Mouse (Mus musculus): ENCODE results near the gene Mtfr1l.

DNA sequence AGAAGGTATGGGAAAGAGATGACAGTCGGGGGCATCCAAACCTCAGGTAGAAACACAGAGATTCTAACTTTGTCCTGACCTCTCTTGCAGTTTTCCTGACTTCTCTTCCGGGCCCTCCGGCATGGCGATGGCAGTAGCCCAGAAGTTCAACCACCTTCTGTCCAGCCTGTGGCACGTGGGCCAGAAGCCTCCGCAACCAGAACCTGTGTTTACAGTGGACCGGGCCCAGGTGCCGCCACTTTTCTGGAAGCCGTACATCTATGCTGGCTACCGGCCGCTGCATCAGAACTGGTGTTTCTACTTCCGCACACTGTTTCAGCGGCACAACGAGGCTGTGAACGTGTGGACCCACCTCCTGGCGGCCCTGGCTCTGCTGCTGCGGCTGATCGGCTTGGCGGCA, 28.5 kb downstream of the Mtfr1l start:
- TF ChIP-seq MYC (IDR thresholded peaks at IDR 0.05; ENCODE audit: low read depth, low read length) = no peak
- TF ChIP-seq CTCF (IDR thresholded peaks at IDR 0.05 in 2 of 3, conservative IDR thresholded peaks at IDR 0.05 in 1 of 3; ENCODE audit: control insufficient read depth in 1 of 3, insufficient read depth in 1 of 3, low read depth in 2 of 3, low read length in 3 of 3, poor library complexity in 1 of 3, severe bottlenecking in 1 of 3) = no peak
- TF ChIP-seq POLR2A (IDR thresholded peaks at IDR 0.05; ENCODE audit: control insufficient read depth in 1 of 2, insufficient read depth in 1 of 2, low read depth in 1 of 2, low read length in 2 of 2, poor library complexity in 1 of 2) = no peak
- no peak for TF ChIP-seq ZC3H11A (IDR thresholded peaks at IDR 0.05; ENCODE audit: low read depth, low read length)
- TF ChIP-seq E2F4 (IDR thresholded peaks at IDR 0.05; ENCODE audit: borderline replicate concordance, low read depth, low read length) = no peak
- TF ChIP-seq CHD2 (IDR thresholded peaks at IDR 0.05; ENCODE audit: low read length) = no peak
- TF ChIP-seq MEF2A (IDR thresholded peaks at IDR 0.05; ENCODE audit: extremely low read depth, insufficient replicate concordance, low read depth, low read length, poor library complexity, severe bottlenecking) = no peak
- TF ChIP-seq USF1 (IDR thresholded peaks at IDR 0.05; ENCODE audit: low read depth, low read length) = no peak
- TF ChIP-seq UBTF (IDR thresholded peaks at IDR 0.05; ENCODE audit: borderline replicate concordance, insufficient read depth, low read depth, low read length) = no peak
- no peak for TF ChIP-seq SMC3 (IDR thresholded peaks at IDR 0.05; ENCODE audit: low read depth, low read length)
- TF ChIP-seq GATA1 (IDR thresholded peaks at IDR 0.05; ENCODE audit: low read depth, low read length) = no peak
- TF ChIP-seq ZMIZ1 (IDR thresholded peaks at IDR 0.05; ENCODE audit: low read depth, low read length) = no peak
- no peak for TF ChIP-seq EP300 (IDR thresholded peaks at IDR 0.05; ENCODE audit: low read depth in 1 of 2, low read length in 2 of 2)
- TF ChIP-seq GABPA (IDR thresholded peaks at IDR 0.05; ENCODE audit: low read depth, low read length) = no peak

All from MEL (cell line).